Mouse (Mus musculus) midbrain, postnatal 0 days (tissue): ENCODE data around the gene Hsph1. TPM values are rescaled to one million over a fixed set of nuclear protein-coding genes. Genes with fewer than 3 reads are reported as not detected.
A peak's percentile ranks its signal among the peaks of the same experiment; 100 is the strongest.

Experiments
- ATAC-seq: fragments of 200-750 bp; cut with Nextera tagmentation; 2 replicates; pipeline ENCODE4 v1.8.0; 2017; ENCODE audit warnings: moderate number of reproducible peaks, mild to moderate bottlenecking, moderate TSS enrichment, moderate library complexity; ENCODE audit not compliant: low FRiP score
- DNase-seq: peaks from one replicate; pipeline ENCODE4 v3.0.0-alpha.2; 2015; ENCODE audit warnings: low spot score
- H3K27ac ChIP-seq: fragments of 300-500 bp; sonication (generic); 2 replicates; pipeline ENCODE4 v1.5.1; 2014; ENCODE audit warnings: low read depth, mild to moderate bottlenecking, low read length, mixed read lengths
- H3K27me3 ChIP-seq: fragments of 300-500 bp; sonication (generic); 2 replicates; pipeline ENCODE4 v1.6.1; 2014; ENCODE audit warnings: low read length, control low read depth, mixed read lengths; ENCODE audit not compliant: insufficient read depth
- H3K36me3 ChIP-seq: fragments of 300-500 bp; sonication (generic); 2 replicates; pipeline ENCODE4 v1.6.1; 2014; ENCODE audit warnings: low read length, control low read depth, mixed read lengths; ENCODE audit not compliant: insufficient read depth
- H3K4me1 ChIP-seq: fragments of 300-500 bp; sonication (generic); 2 replicates; pipeline ENCODE4 v1.6.1; 2014; ENCODE audit warnings: mild to moderate bottlenecking, control low read depth, antibody characterized with exemption, low read length, mixed read lengths; ENCODE audit not compliant: insufficient read depth
- H3K4me2 ChIP-seq: fragments of 300-500 bp; sonication (generic); 2 replicates; pipeline ENCODE4 v1.6.1; 2014; ENCODE audit warnings: low read depth, mild to moderate bottlenecking, low read length, mixed read lengths; ENCODE audit not compliant: poor library complexity, severe bottlenecking
- H3K4me3 ChIP-seq: fragments of 300-500 bp; sonication (generic); 2 replicates; pipeline ENCODE4 v1.5.1; 2014; ENCODE audit warnings: low read depth, mild to moderate bottlenecking, low read length, moderate library complexity
- H3K9ac ChIP-seq: fragments of 300-500 bp; sonication (generic); replicated peaks from 2 replicates; pipeline ENCODE4 v1.6.1; 2014; ENCODE audit warnings: mild to moderate bottlenecking, low read length, moderate library complexity, mixed read lengths; ENCODE audit not compliant: poor library complexity, severe bottlenecking
- H3K9me3 ChIP-seq: fragments of 300-500 bp; sonication (generic); 2 replicates; pipeline ENCODE4 v1.6.1; 2016; ENCODE audit warnings: low read length, control low read depth
- CTCF ChIP-seq: IDR thresholded peaks from 2 replicates; pipeline ENCODE4 v1.5.1; 2016; ENCODE audit warnings: antibody characterized with exemption, mild to moderate bottlenecking
- whole genome bisulfite sequencing: fragments of 180-500 bp; shearing (Covaris S2); extraction: QIAGEN DNeasy Blood & Tissue Kit; methylation state at CpG from one replicate; pipeline ENCODE4 v1.1.7; 2014; 5-methylcytosine and 5-hydroxymethylcytosine counted together
- polyA plus RNA-seq: library from polyadenylated mRNA; unstranded; fragments of >200 nt; fragmentation: Nextera tagmentation; extraction: Ambion mirVana; gene quantifications from 2 replicates; pipeline ENCODE4 v1.2.1, GENCODE M21; 2015
- total RNA-seq: library from RNA; depleted of rRNA; stranded (reverse); fragments of >200 nt; gene quantifications from 2 replicates; pipeline ENCODE4 v1.2.3, GENCODE M21; 2014; rRNA removed

Gene Hsph1
- total RNA-seq (28.5 and 38.1 TPM in 2 replicates), polyA plus RNA-seq (66.6 and 74.1 TPM in 2 replicates)

DNA sequence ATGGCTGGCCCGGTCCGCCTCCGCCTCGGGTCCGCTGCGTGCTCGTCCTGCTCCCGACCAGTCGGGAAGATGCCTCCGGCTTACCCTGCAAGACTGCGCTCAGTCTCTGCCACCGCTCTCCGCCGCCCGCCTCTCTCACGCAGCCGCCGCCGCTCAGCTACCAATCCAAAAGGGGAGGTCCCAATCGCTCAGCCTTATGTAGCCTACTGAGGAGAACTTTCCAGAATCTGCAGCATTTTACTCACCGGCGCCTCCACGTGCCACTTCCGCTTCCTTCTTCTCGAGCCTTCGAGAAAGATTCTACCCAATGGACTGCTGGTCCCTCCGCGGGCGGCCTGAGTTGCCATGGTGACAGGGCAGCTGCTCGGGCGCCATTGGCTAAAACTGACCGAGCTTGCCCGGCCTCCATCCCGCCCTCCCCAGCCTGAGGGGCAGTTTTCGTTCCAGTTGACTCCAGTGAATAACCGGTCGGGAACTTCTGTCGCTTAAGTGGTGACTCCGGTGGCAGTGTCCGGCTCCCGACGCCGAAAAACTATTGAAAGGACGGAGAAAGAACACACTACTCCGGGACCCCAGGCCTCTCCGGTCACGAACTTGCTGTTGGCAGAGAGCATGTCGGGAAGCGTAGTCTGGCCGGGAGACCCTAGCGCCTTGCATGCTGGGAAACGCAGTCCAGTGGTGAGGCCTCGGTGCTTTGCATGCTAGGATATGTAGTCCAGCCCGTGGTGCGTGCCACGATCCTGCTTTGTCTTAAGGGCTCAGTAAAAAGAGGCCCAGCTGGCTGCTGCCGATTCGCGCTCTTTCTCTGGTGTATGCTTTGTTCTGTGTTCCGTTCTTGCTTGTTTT lies at the start of gene Hsph1:
TSS of gene Hsph1 (minus strand) at position 302 of the 846 bp plus-strand sequence.
- H3K27me3 ChIP-seq, result no peaks in the 10 kb centered on the region
- peak within 1 kb of the TSS; percentile 65 for H3K9ac ChIP-seq
- peak; percentile 55 for TF ChIP-seq CTCF
- peak; percentile 100 for DNase-seq
- ATAC-seq, result peak; percentile 98
- H3K36me3 ChIP-seq, result peaks cover 13% of the 10 kb centered on the region
- peak within 1 kb of the TSS; percentile 67 for H3K4me3 ChIP-seq
- no peaks in the 10 kb centered on the region for H3K9me3 ChIP-seq
- peak within 1 kb of the TSS; percentile 63 for H3K4me2 ChIP-seq
- peak within 1 kb of the TSS; percentile 80 for H3K27ac ChIP-seq
- no peaks in the 10 kb centered on the region; the same call in 1 of the 2 replicates for H3K4me1 ChIP-seq
- under 1% methylated on average over 60 of the region's 60 CpGs for WGBS

GRCm38 (mm10) chr5:149680946-149681345 lies 44.8 kb upstream of the Hsph1 start:
- no peak for TF ChIP-seq CTCF
- no peak overlapping the region for H3K4me3 ChIP-seq
- 0 out of 2 replicates have a peak, but pooled peaks cover 3% of the 10 kb centered on the region for H3K4me1 ChIP-seq
- no peak overlapping the region for H3K27ac ChIP-seq
- ATAC-seq (no peak), DNase-seq (no peak)
- H3K36me3 ChIP-seq, result no peaks in the 10 kb centered on the region
- H3K9me3 ChIP-seq, result no peaks in the 10 kb centered on the region
- no peaks in the 10 kb centered on the region for H3K27me3 ChIP-seq
- 77% methylated on average over 5 of the region's 5 CpGs for WGBS
- no peak overlapping the region for H3K4me2 ChIP-seq
- no peak overlapping the region for H3K9ac ChIP-seq

GRCm38 (mm10) chr5:149679886-149680285 lies 43.7 kb upstream of the Hsph1 start:
- no peak for TF ChIP-seq CTCF
- Histone ChIP-seq H3K27ac (no peak overlapping the region), H3K36me3 (no peaks in the 10 kb centered on the region), H3K4me3 (peak overlapping the region; percentile 73; the same call in 1 of the 2 replicates), H3K9me3 (no peaks in the 10 kb centered on the region), H3K27me3 (no peaks in the 10 kb centered on the region), H3K4me1 (0 out of 2 replicates have a peak, but pooled peaks cover 3% of the 10 kb centered on the region), H3K9ac (no peak overlapping the region), H3K4me2 (no peak overlapping the region)
- ATAC-seq (no peak), DNase-seq (no peak)
- WGBS, result 57% methylated on average over 7 of the region's 7 CpGs

DNA sequence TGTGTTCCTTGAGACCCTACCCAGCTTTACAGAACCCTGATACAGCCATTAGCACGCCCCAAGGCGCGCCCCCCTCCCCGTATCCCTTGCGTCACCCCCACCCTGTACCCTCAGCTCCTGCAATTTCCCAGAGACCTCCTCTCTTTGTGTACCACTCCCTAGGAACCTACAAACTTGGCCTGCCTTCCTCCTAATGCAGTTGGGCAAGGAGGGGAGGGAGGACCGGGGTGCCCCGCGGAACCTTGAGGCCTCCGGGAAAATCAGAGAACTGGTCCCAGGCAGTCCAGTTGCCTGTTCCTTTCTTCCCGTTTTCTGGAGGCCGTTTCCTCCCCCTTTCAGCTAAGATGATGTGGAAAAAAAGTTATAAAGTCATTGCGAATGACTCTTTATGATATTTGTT lies 43.2 kb upstream of the Hsph1 start:
- H3K4me1 ChIP-seq, result 0 out of 2 replicates have a peak, but pooled peaks cover 3% of the 10 kb centered on the region
- DNase-seq (no peak), ATAC-seq (0 out of 2 replicates have a peak, but pooled peaks have one; percentile 32)
- H3K36me3 ChIP-seq, result no peaks in the 10 kb centered on the region
- H3K27me3 ChIP-seq, result no peaks in the 10 kb centered on the region
- no peak for TF ChIP-seq CTCF
- H3K4me2 ChIP-seq, result peak overlapping the region; percentile 93
- H3K9me3 ChIP-seq, result no peaks in the 10 kb centered on the region
- H3K4me3 ChIP-seq, result peak overlapping the region; percentile 73
- WGBS, result 8% methylated on average over 12 of the region's 12 CpGs
- H3K27ac ChIP-seq, result no peak overlapping the region
- H3K9ac ChIP-seq, result peak overlapping the region; percentile 24; the same call in 1 of the 2 replicates

- peak overlapping the region; percentile 93 for H3K4me2 ChIP-seq
- no peak for TF ChIP-seq CTCF
- H3K4me3 ChIP-seq, result peak overlapping the region; percentile 73
- H3K27ac ChIP-seq, result no peak overlapping the region
- H3K9me3 ChIP-seq, result no peaks in the 10 kb centered on the region
- no peaks in the 10 kb centered on the region for H3K36me3 ChIP-seq
- H3K4me1 ChIP-seq, result 0 out of 2 replicates have a peak, but pooled peaks cover 3% of the 10 kb centered on the region
- no peak for DNase-seq
- ATAC-seq, result no peak; the same call in 1 of the 2 replicates
- H3K27me3 ChIP-seq, result no peaks in the 10 kb centered on the region
- WGBS, result 3% methylated on average over 15 of the region's 15 CpGs
- peak overlapping the region; percentile 62; the same call in 1 of the 2 replicates for H3K9ac ChIP-seq
These were observed 42.8 kb upstream of the Hsph1 start for GRCm38 (mm10) chr5:149678990-149679348.
